Mouse (Mus musculus) ES-Bruce4 (cell line): Measurements from ENCODE around the gene Tmem265. TPM values are rescaled to one million over a fixed set of nuclear protein-coding genes. Genes with fewer than 3 reads are reported as not detected.

Experiments used
- H3K27ac ChIP-seq: 2 replicates; pipeline ENCODE4 v1.5.1; 2012; ENCODE audit warnings: low read length, inconsistent platforms; ENCODE audit not compliant: insufficient read depth
- H3K27me3 ChIP-seq: 2 replicates; pipeline ENCODE4 v1.6.1; 2012; ENCODE audit warnings: mild to moderate bottlenecking, low read length, inconsistent platforms; ENCODE audit not compliant: control insufficient read depth, poor library complexity, insufficient read depth, severe bottlenecking
- H3K36me3 ChIP-seq: 2 replicates; pipeline ENCODE4 v1.6.1; 2012; ENCODE audit warnings: inconsistent platforms, mild to moderate bottlenecking, low read length, moderate library complexity; ENCODE audit not compliant: control insufficient read depth, poor library complexity, insufficient read depth, severe bottlenecking
- H3K4me1 ChIP-seq: one replicate; pipeline ENCODE4 v1.8.1; 2011; ENCODE audit warnings: low read length; ENCODE audit not compliant: control insufficient read depth, insufficient read depth
- H3K4me3 ChIP-seq: 2 replicates; pipeline ENCODE4 v1.5.1; 2011; ENCODE audit warnings: low read depth, mild to moderate bottlenecking, low read length
- H3K9ac ChIP-seq: 2 replicates; pipeline ENCODE4 v1.6.1; 2012; ENCODE audit warnings: low read depth, mild to moderate bottlenecking, inconsistent platforms; ENCODE audit not compliant: poor library complexity, severe bottlenecking
- H3K9me3 ChIP-seq: replicated peaks from 2 replicates; pipeline ENCODE4 v1.6.1; 2012; ENCODE audit warnings: mild to moderate bottlenecking, low read length, inconsistent platforms; ENCODE audit not compliant: control insufficient read depth, poor library complexity, insufficient read depth, severe bottlenecking
- CTCF ChIP-seq: IDR thresholded peaks from one replicate; pipeline ENCODE4 v1.8.1; 2011; ENCODE audit warnings: low read depth, low read length
- EP300 ChIP-seq: IDR thresholded peaks from 2 replicates; pipeline ENCODE4 v1.6.1; 2011; ENCODE audit warnings: low read depth, low read length; ENCODE audit not compliant: insufficient read depth
- POLR2A ChIP-seq: IDR thresholded peaks from one replicate; pipeline ENCODE4 v1.8.1; 2011; ENCODE audit warnings: low read length; ENCODE audit not compliant: insufficient read depth
- polyA plus RNA-seq: library from polyadenylated mRNA; stranded (reverse); fragments of >200 nt; gene quantifications from 2 replicates; pipeline ENCODE4 v1.2.4, GENCODE M21; 2011; ENCODE audit warnings: low read depth; ENCODE audit not compliant: missing spikeins, insufficient read depth, insufficient read length

The Tmem265 gene
- polyA plus RNA-seq, 1 experiment: 2.9 TPM

DNA sequence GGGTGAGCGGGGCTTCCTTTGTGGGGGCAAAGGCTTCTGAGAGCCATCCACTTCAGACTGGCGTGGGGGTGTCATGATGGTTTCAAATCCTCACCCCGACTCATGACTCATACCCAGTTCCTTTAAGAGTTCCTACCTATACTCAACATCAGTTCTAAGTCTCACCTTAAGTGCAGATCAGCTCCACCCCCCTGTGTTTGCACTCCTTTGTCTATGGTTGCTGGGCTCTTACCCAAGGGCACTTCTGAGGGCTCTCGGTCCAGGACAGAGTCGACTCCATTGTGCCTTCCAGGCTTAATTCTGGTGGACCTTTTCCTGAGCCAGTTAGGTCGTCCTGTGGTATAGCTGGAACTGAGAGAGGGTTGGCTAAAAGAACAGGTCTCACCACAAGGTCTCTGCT is 46.0 kb downstream of the Tmem265 start:
- Histone ChIP-seq H3K27me3 (no peaks in the 10 kb centered on the region), H3K36me3 (no peaks in the 10 kb centered on the region), H3K9ac (no peak overlapping the region), H3K27ac (no peak overlapping the region), H3K9me3 (peaks cover 33% of the 10 kb centered on the region), H3K4me1 (no peaks in the 10 kb centered on the region), H3K4me3 (no peak overlapping the region)
- TF ChIP-seq EP300: no peak
- no peak for TF ChIP-seq POLR2A
- no peak for TF ChIP-seq CTCF

DNA sequence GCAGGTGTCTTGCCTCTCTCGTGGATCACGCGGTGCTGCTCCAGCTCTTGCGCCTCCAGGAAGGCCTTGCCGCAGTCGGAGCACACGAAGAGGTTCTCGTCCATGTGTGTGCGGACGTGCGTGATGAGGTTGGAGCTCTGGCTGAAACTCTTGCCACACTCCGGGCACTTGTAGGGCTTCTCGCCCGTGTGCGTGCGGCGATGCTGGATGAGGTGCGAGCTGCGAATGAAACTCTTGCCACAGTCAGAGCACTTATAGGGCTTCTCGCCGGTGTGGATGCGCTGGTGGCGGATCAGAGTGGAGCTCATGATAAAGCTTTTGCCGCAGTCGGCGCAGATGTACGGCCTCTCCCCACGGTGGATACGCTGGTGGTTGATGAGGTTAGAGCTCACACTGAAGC is 49.8 kb downstream of the Tmem265 start:
- Histone ChIP-seq H3K9ac (no peak overlapping the region), H3K4me3 (no peak overlapping the region), H3K27me3 (no peaks in the 10 kb centered on the region), H3K27ac (no peak overlapping the region), H3K9me3 (peaks cover 50% of the 10 kb centered on the region), H3K4me1 (no peaks in the 10 kb centered on the region), H3K36me3 (no peaks in the 10 kb centered on the region)
- TF ChIP-seq POLR2A (no peak), CTCF (no peak), EP300 (no peak)

DNA sequence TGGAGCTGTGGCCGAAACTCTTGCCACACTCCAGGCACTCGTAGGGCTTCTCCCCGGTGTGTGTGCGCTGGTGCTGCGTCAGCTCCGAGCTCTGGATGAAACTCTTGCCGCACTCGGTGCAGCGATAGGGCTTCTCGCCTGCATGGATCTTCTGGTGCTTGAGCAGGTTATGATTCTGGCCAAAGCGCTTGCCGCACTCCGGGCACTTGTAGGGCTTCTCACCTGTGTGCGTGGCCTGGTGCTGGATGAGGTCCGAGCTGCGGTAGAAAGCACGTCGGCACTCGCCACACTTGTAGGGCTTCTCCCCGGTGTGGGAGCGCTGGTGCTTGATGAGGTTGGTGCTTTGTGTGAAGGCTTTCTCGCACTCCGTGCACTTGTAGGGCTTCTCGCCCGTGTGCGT is 50.4 kb downstream of the Tmem265 start:
- H3K9me3 ChIP-seq: peaks cover 50% of the 10 kb centered on the region
- TF ChIP-seq EP300: no peak
- no peak for TF ChIP-seq CTCF
- no peak for TF ChIP-seq POLR2A
- no peaks in the 10 kb centered on the region for H3K4me1 ChIP-seq
- H3K9ac ChIP-seq: no peak overlapping the region
- H3K27ac ChIP-seq: no peak overlapping the region
- no peaks in the 10 kb centered on the region for H3K36me3 ChIP-seq
- H3K27me3 ChIP-seq: no peaks in the 10 kb centered on the region; the same call in 1 of the 2 replicates
- no peak overlapping the region for H3K4me3 ChIP-seq

- H3K27ac ChIP-seq: no peak overlapping the region
- H3K4me1 ChIP-seq: no peaks in the 10 kb centered on the region
- TF ChIP-seq CTCF: no peak
- TF ChIP-seq EP300: no peak
- no peak for TF ChIP-seq POLR2A
- no peaks in the 10 kb centered on the region for H3K36me3 ChIP-seq
- no peak overlapping the region for H3K4me3 ChIP-seq
- no peak overlapping the region for H3K9ac ChIP-seq
- peaks cover 60% of the 10 kb centered on the region for H3K9me3 ChIP-seq
- no peaks in the 10 kb centered on the region; the same call in 1 of the 2 replicates for H3K27me3 ChIP-seq
These were observed 52.3 kb downstream of the Tmem265 start for GRCm38 (mm10) chr7:127613501-127613900.

DNA sequence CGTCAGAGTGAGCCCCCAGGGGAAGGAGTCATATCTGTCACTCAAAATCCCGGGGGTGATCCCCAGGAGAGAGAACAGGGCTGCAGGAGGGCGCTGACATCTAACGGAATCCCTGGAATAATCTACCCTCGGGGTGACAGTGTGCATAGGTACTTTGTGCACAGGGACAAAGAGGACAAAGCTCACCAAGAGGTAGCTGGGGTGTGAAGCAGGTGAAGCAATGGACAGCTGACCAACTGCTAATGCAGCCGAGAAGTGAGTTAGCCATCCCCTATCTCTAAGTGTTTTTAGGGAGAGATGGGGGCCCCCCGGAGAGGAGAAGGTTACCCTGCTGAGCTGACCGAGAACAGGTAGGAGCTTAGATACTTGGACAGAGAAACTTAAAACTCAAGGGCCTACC is 52.9 kb downstream of the Tmem265 start:
- H3K4me1 ChIP-seq: no peaks in the 10 kb centered on the region
- no peaks in the 10 kb centered on the region; the same call in 1 of the 2 replicates for H3K27me3 ChIP-seq
- TF ChIP-seq POLR2A (no peak), EP300 (no peak), CTCF (no peak)
- H3K36me3 ChIP-seq: no peaks in the 10 kb centered on the region
- H3K4me3 ChIP-seq: peak overlapping the region; percentile 65
- H3K9me3 ChIP-seq: peaks cover 59% of the 10 kb centered on the region
- peak overlapping the region; percentile 97 for H3K9ac ChIP-seq
- no peak overlapping the region for H3K27ac ChIP-seq

DNA sequence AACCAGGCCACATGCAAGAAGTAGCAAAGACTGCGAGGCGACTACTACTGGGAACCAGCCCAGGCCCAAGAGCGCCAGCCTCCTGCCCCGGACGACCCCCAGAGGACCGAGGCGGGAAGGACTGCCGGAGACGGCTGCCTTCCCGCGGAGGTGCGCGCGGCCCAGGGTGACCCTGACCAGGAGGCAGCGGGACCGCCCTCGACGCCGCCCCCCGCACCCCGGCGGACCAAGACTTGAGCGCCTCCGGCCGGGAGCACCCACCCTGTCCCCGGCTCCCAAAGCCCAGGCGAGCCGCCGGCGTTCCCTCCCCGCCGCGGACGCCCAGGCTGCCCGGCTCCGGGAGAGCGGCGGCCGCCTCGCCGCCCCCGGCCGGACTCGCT is 53.3 kb downstream of the Tmem265 start:
- Histone ChIP-seq H3K9me3 (peaks cover 55% of the 10 kb centered on the region), H3K36me3 (no peaks in the 10 kb centered on the region), H3K27me3 (no peaks in the 10 kb centered on the region; the same call in 1 of the 2 replicates), H3K9ac (peak overlapping the region; percentile 97), H3K4me3 (peak overlapping the region; percentile 65), H3K27ac (no peak overlapping the region), H3K4me1 (no peaks in the 10 kb centered on the region)
- TF ChIP-seq EP300 (no peak), POLR2A (no peak), CTCF (no peak)
